Mouse (Mus musculus): Measurements from ENCODE around the gene RPS10-NUDT3. TPM values are rescaled to one million over a fixed set of nuclear protein-coding genes. Genes with fewer than 3 reads are reported as not detected.
A peak's percentile ranks its signal among the peaks of the same experiment; 100 is the strongest.

The RPS10-NUDT3 gene
- polyA plus RNA-seq (2012; rRNA removed), result 0.16 TPM in 2 replicates

- peak within 1 kb of the TSS; percentile 81 for H3K4me3 ChIP-seq (replicated peaks; ENCODE audit: insufficient read depth, low read depth, low read length)
- peaks cover 33% of the 10 kb centered on the region for H3K4me1 ChIP-seq (ENCODE audit: control insufficient read depth, insufficient read depth, low read length)
- H3K27ac ChIP-seq (ENCODE audit: insufficient read depth, low read length), result peak within 1 kb of the TSS; percentile 93
- H3K27me3 ChIP-seq (ENCODE audit: control insufficient read depth, insufficient read depth, low read length), result no peaks in the 10 kb centered on the region
- DNase-seq, result peak; percentile 90 to 93
- WGBS, result under 1% methylated on average over 72 of the region's 72 CpGs
- TF ChIP-seq CTCF (IDR thresholded peaks at IDR 0.05; ENCODE audit: borderline replicate concordance, insufficient read depth, low read depth, low read length) (no peak), POLR2A (IDR thresholded peaks at IDR 0.05; ENCODE audit: borderline replicate concordance, insufficient read depth, low read length) (peak; percentile 71; the same call in 1 of the 2 replicates)
Measured at GRCm38 (mm10) chr17:27634871-27635574, at the start of gene RPS10-NUDT3. TSS of gene RPS10-NUDT3 (minus strand) at chr17:27635222.

- peak overlapping the region; percentile 7 for H3K4me3 ChIP-seq (replicated peaks; ENCODE audit: insufficient read depth, low read depth, low read length)
- DNase-seq, result peak in 1 of 2 experiments; percentile 42
- H3K27me3 ChIP-seq (ENCODE audit: control insufficient read depth, insufficient read depth, low read length), result no peaks in the 10 kb centered on the region
- no peak for TF ChIP-seq CTCF (IDR thresholded peaks at IDR 0.05; ENCODE audit: borderline replicate concordance, insufficient read depth, low read depth, low read length)
- TF ChIP-seq POLR2A (IDR thresholded peaks at IDR 0.05; ENCODE audit: borderline replicate concordance, insufficient read depth, low read length), result no peak
- H3K4me1 ChIP-seq (ENCODE audit: control insufficient read depth, insufficient read depth, low read length), result peaks cover 63% of the 10 kb centered on the region
- 12% methylated on average over 11 of the region's 11 CpGs for WGBS
- peak overlapping the region; percentile 65 for H3K27ac ChIP-seq (ENCODE audit: insufficient read depth, low read length)
Measured at GRCm38 (mm10) chr17:27678924-27679813, 44.1 kb upstream of the RPS10-NUDT3 start.

GRCm38 (mm10) chr17:27677756-27678155 lies 42.7 kb upstream of the RPS10-NUDT3 start:
- WGBS, result 68% methylated on average over 5 of the region's 5 CpGs
- DNase-seq, result no peak
- Histone ChIP-seq H3K4me3 (replicated peaks; ENCODE audit: insufficient read depth, low read depth, low read length) (no peak overlapping the region), H3K27ac (ENCODE audit: insufficient read depth, low read length) (no peak overlapping the region), H3K4me1 (ENCODE audit: control insufficient read depth, insufficient read depth, low read length) (peaks cover 59% of the 10 kb centered on the region), H3K27me3 (ENCODE audit: control insufficient read depth, insufficient read depth, low read length) (no peaks in the 10 kb centered on the region)
- TF ChIP-seq CTCF (IDR thresholded peaks at IDR 0.05; ENCODE audit: borderline replicate concordance, insufficient read depth, low read depth, low read length), result no peak
- no peak for TF ChIP-seq POLR2A (IDR thresholded peaks at IDR 0.05; ENCODE audit: borderline replicate concordance, insufficient read depth, low read length)

GRCm38 (mm10) chr17:27676270-27676669 lies 41.2 kb upstream of the RPS10-NUDT3 start:
- DNase-seq, result no peak

GRCm38 (mm10) chr17:27675453-27675852 lies 40.4 kb upstream of the RPS10-NUDT3 start:
- Histone ChIP-seq H3K4me3 (replicated peaks; ENCODE audit: insufficient read depth, low read depth, low read length) (no peak overlapping the region), H3K4me1 (ENCODE audit: control insufficient read depth, insufficient read depth, low read length) (peaks cover 63% of the 10 kb centered on the region), H3K27me3 (ENCODE audit: control insufficient read depth, insufficient read depth, low read length) (no peaks in the 10 kb centered on the region), H3K27ac (ENCODE audit: insufficient read depth, low read length) (peak overlapping the region; percentile 68)
- TF ChIP-seq CTCF (IDR thresholded peaks at IDR 0.05; ENCODE audit: borderline replicate concordance, insufficient read depth, low read depth, low read length) (peak; percentile 13; the same call in 1 of the 2 replicates), POLR2A (IDR thresholded peaks at IDR 0.05; ENCODE audit: borderline replicate concordance, insufficient read depth, low read length) (no peak)
- peak in 1 of 2 experiments; percentile 46 for DNase-seq
- 27% methylated on average over 9 of the region's 9 CpGs for WGBS

More at GRCm38 (mm10) chr17:27676270-27676669, 41.2 kb upstream of the RPS10-NUDT3 start:
- no peak overlapping the region for H3K27ac ChIP-seq (ENCODE audit: insufficient read depth, low read length)
- peaks cover 63% of the 10 kb centered on the region for H3K4me1 ChIP-seq (ENCODE audit: control insufficient read depth, insufficient read depth, low read length)
- no peak for TF ChIP-seq POLR2A (IDR thresholded peaks at IDR 0.05; ENCODE audit: borderline replicate concordance, insufficient read depth, low read length)
- no peak overlapping the region for H3K4me3 ChIP-seq (replicated peaks; ENCODE audit: insufficient read depth, low read depth, low read length)
- 48% methylated on average over 7 of the region's 7 CpGs for WGBS
- no peaks in the 10 kb centered on the region for H3K27me3 ChIP-seq (ENCODE audit: control insufficient read depth, insufficient read depth, low read length)

GRCm38 (mm10) chr17:27673945-27674344 lies 38.9 kb upstream of the RPS10-NUDT3 start:
- DNase-seq, result peak in 1 of 2 experiments; percentile 51
- Histone ChIP-seq H3K27ac (ENCODE audit: insufficient read depth, low read length) (peak overlapping the region; percentile 38; the same call in 1 of the 2 replicates), H3K27me3 (ENCODE audit: control insufficient read depth, insufficient read depth, low read length) (no peaks in the 10 kb centered on the region), H3K4me3 (replicated peaks; ENCODE audit: insufficient read depth, low read depth, low read length) (no peak overlapping the region), H3K4me1 (ENCODE audit: control insufficient read depth, insufficient read depth, low read length) (peaks cover 53% of the 10 kb centered on the region)
- no peak for TF ChIP-seq CTCF (IDR thresholded peaks at IDR 0.05; ENCODE audit: borderline replicate concordance, insufficient read depth, low read depth, low read length)
- no peak for TF ChIP-seq POLR2A (IDR thresholded peaks at IDR 0.05; ENCODE audit: borderline replicate concordance, insufficient read depth, low read length)
- WGBS, result 9% methylated on average over 7 of the region's 7 CpGs

GRCm38 (mm10) chr17:27671720-27672119 lies 36.7 kb upstream of the RPS10-NUDT3 start:
- 84% methylated on average over 6 of the region's 6 CpGs for WGBS

More at GRCm38 (mm10) chr17:27671720-27672119, 36.7 kb upstream of the RPS10-NUDT3 start:
- peak; percentile 25; the same call in 1 of the 2 replicates for TF ChIP-seq CTCF (IDR thresholded peaks at IDR 0.05; ENCODE audit: borderline replicate concordance, insufficient read depth, low read depth, low read length)
- no peak for TF ChIP-seq POLR2A (IDR thresholded peaks at IDR 0.05; ENCODE audit: borderline replicate concordance, insufficient read depth, low read length)
- no peak overlapping the region for H3K4me3 ChIP-seq (replicated peaks; ENCODE audit: insufficient read depth, low read depth, low read length)
- H3K27ac ChIP-seq (ENCODE audit: insufficient read depth, low read length), result no peak overlapping the region
- DNase-seq, result no peak
- H3K4me1 ChIP-seq (ENCODE audit: control insufficient read depth, insufficient read depth, low read length), result peaks cover 46% of the 10 kb centered on the region
- H3K27me3 ChIP-seq (ENCODE audit: control insufficient read depth, insufficient read depth, low read length), result no peaks in the 10 kb centered on the region
